ENCODE assay signal across 8 mouse cellular contexts in the genomic region with DNA sequence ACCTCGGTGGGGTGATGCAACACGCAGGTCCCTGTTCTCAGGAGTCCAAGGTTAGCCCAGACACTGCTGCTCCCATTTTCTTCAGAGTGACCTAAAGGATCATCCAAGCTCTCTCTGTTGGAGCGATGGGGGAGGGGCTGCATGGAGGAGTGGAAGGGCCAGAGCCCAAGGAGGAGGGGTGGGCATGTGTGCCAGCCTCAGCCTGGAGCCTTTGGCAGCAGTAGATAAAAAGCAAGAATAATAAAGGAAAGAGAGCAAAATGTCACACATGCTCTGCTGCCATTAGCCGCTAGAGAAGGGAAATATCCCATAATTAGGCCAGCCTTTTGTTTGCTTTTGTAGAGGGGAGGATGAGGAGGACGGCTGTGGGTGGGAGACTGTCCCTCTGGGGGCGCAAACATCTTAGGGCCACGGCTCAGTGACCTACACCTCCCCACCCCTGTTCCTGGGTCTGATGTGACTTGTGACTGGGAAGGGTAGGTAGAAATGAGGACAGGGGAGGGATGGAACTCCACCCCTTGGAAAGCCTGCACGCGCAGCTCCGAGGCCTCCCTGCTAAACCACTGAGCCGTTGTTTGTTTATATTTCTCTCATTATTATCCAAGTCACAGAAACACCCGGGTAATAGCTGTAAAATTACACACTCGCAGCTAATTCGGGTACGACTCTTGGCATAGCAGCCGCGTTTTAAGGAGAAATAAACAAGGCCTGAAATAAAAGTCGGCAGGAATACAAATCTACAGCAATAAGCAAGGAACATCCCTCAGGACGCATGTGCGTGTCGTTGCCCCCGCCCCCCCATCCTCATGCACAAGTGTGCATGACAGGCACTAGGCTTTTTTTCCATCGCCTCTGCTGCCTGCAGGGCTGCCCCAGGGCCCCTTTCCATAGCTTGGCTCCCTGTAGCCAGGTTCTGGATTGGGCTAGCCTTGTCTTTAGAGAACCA.
DNase-seq lines count a peak whose midpoint lies in the region; ATAC-seq and TF ChIP-seq lines count a peak whose summit lies in the region.
"Had no signal": no experiment of that assay in that cellular context is flagged by ENCODE, and none has a peak within 500 bp of the region (broad histone marks: within the 10 kb centered on the region; RNA-seq: fewer than 3 reads in every experiment).

No protein-coding gene starts in this region.

- no peak for TF ChIP-seq POLR2A in olfactory bulb, adult 2 months (IDR thresholded peaks at IDR 0.05; ENCODE audit: insufficient read depth, low read depth, low read length)

- H3K9me3 ChIP-seq in lung, embryonic 14.5 days (ENCODE audit: low read depth, low read length), result no peaks in the 10 kb centered on the region
- no peaks in the 10 kb centered on the region for H3K9me3 ChIP-seq in forebrain, embryonic 14.5 days (replicated peaks; ENCODE audit: control insufficient read depth, low read length)
- H3K9me3 ChIP-seq in intestine, embryonic 15.5 days, result no peaks in the 10 kb centered on the region
- H3K9me3 ChIP-seq: heart, embryonic 13.5 days had no signal

- ATAC-seq in lung, embryonic 14.5 days (ENCODE audit: insufficient read depth), result peak; percentile 56; the same call in 1 of the 2 replicates
- ATAC-seq in forebrain, embryonic 14.5 days, result peak; percentile 68
- ATAC-seq in intestine, embryonic 15.5 days, result peak; percentile 47; the same call in 1 of the 2 replicates

- peak overlapping the region; percentile 29; the same call in 1 of the 2 replicates for H3K9ac ChIP-seq in lung, embryonic 14.5 days
- 0 out of 2 replicates have a peak overlapping the region, but pooled peaks have one; percentile 13 for H3K9ac ChIP-seq in forebrain, embryonic 14.5 days (ENCODE audit: low read length)
- H3K9ac ChIP-seq in intestine, embryonic 15.5 days, result no peak overlapping the region
- H3K9ac ChIP-seq: heart, embryonic 13.5 days had no signal

- 26% methylated on average over 23 of the region's 23 CpGs for WGBS in lung, embryonic 14.5 days
- WGBS in forebrain, embryonic 14.5 days, result 43% methylated on average over 23 of the region's 23 CpGs
- WGBS in intestine, embryonic 15.5 days, result 32% methylated on average over 23 of the region's 23 CpGs
- WGBS in olfactory bulb, adult 2 months, result 14% methylated on average over 23 of the region's 23 CpGs

- no peaks in the 10 kb centered on the region for H3K36me3 ChIP-seq in lung, embryonic 14.5 days (ENCODE audit: insufficient read depth)
- no peaks in the 10 kb centered on the region for H3K36me3 ChIP-seq in forebrain, embryonic 14.5 days (ENCODE audit: control insufficient read depth, insufficient read depth, low read length)
- no peaks in the 10 kb centered on the region for H3K36me3 ChIP-seq in intestine, embryonic 15.5 days
- H3K36me3 ChIP-seq: heart, embryonic 13.5 days had no signal

- no peaks in the 10 kb centered on the region for H3K27me3 ChIP-seq in lung, embryonic 14.5 days (ENCODE audit: insufficient read depth, low read length)
- no peaks in the 10 kb centered on the region for H3K27me3 ChIP-seq in forebrain, embryonic 14.5 days (replicated peaks; ENCODE audit: control insufficient read depth, insufficient read depth, low read length)
- H3K27me3 ChIP-seq in intestine, embryonic 15.5 days (replicated peaks), result no peaks in the 10 kb centered on the region
- H3K27me3 ChIP-seq: heart, embryonic 13.5 days had no signal

- H3K27ac ChIP-seq in lung, embryonic 14.5 days (ENCODE audit: low read depth), result no peak overlapping the region
- peak overlapping the region; percentile 66; the same call in 1 of the 2 replicates for H3K27ac ChIP-seq in forebrain, embryonic 14.5 days (ENCODE audit: low read depth, low read length)
- H3K27ac ChIP-seq in intestine, embryonic 15.5 days, result no peak overlapping the region
- H3K27ac ChIP-seq in olfactory bulb, adult 2 months (ENCODE audit: insufficient read depth, low read depth, low read length), result peak overlapping the region; percentile 12; the same call in 1 of the 2 replicates
- H3K27ac ChIP-seq: heart, embryonic 13.5 days had no signal

- 0 out of 2 replicates have a peak overlapping the region, but pooled peaks have one; percentile 4 for H3K4me3 ChIP-seq in lung, embryonic 14.5 days (ENCODE audit: low read depth, low read length)
- H3K4me3 ChIP-seq in forebrain, embryonic 14.5 days (ENCODE audit: low read depth, low read length), result no peak overlapping the region
- H3K4me3 ChIP-seq in intestine, embryonic 15.5 days (replicated peaks), result peak overlapping the region; percentile 12; the same call in 1 of the 2 replicates
- no peak overlapping the region for H3K4me3 ChIP-seq in olfactory bulb, adult 2 months (ENCODE audit: insufficient read depth, low read depth, low read length)
- H3K4me3 ChIP-seq: heart, embryonic 13.5 days had no signal

- H3K4me1 ChIP-seq in lung, embryonic 14.5 days (ENCODE audit: insufficient read depth), result peaks cover 5% of the 10 kb centered on the region; the same call in 1 of the 2 replicates
- peaks cover 8% of the 10 kb centered on the region for H3K4me1 ChIP-seq in forebrain, embryonic 14.5 days (ENCODE audit: control insufficient read depth, insufficient read depth, low read length)
- H3K4me1 ChIP-seq in intestine, embryonic 15.5 days (replicated peaks), result 0 out of 2 replicates have a peak, but pooled peaks cover 6% of the 10 kb centered on the region
- peaks cover 14% of the 10 kb centered on the region for H3K4me1 ChIP-seq in olfactory bulb, adult 2 months (ENCODE audit: control insufficient read depth, insufficient read depth, low read length)
- H3K4me1 ChIP-seq: heart, embryonic 13.5 days had no signal

- no peak for TF ChIP-seq CTCF in lung, embryonic 14.5 days (IDR thresholded peaks at IDR 0.05; ENCODE audit: low read depth)
- TF ChIP-seq CTCF in olfactory bulb, adult 2 months (IDR thresholded peaks at IDR 0.05; ENCODE audit: insufficient read depth, low read depth, low read length), result no peak

- peak; percentile 59 for DNase-seq in lung, embryonic 14.5 days
- no peak for DNase-seq in lung, postnatal 36 days
- peak; percentile 69 for DNase-seq in forebrain, embryonic 14.5 days (ENCODE audit: low spot score)
- no peak for DNase-seq in thymus, postnatal 10 days (ENCODE audit: low spot score in 2 of 2)
- DNase-seq in adipocyte (ENCODE audit: low spot score), result no peak

- peak overlapping the region; percentile 56 for H3K4me2 ChIP-seq in lung, embryonic 14.5 days
- H3K4me2 ChIP-seq in forebrain, embryonic 14.5 days (ENCODE audit: low read length), result peak overlapping the region; percentile 29
- peak overlapping the region; percentile 48 for H3K4me2 ChIP-seq in intestine, embryonic 15.5 days (replicated peaks)
- H3K4me2 ChIP-seq: heart, embryonic 13.5 days had no signal

Comparison
In these comparisons a context has a peak if more than half of its experiments do, and no peak if none do; other contexts are left out.
1. DNase-seq: peak in lung, embryonic 14.5 days (single experiment) and forebrain, embryonic 14.5 days (single experiment); none in lung, postnatal 36 days (single experiment), thymus, postnatal 10 days (0 of 2) and adipocyte (single experiment).
2. H3K27ac ChIP-seq: peak in forebrain, embryonic 14.5 days (single experiment) and olfactory bulb, adult 2 months (single experiment); none in lung, embryonic 14.5 days (single experiment) and intestine, embryonic 15.5 days (single experiment).
3. H3K4me3 ChIP-seq: peak in lung, embryonic 14.5 days (single experiment) and intestine, embryonic 15.5 days (single experiment); none in forebrain, embryonic 14.5 days (single experiment) and olfactory bulb, adult 2 months (single experiment).
4. Peak in every context shown above with its lines, with median percentiles within 50 percentile points of each other: ATAC-seq and H3K4me2 ChIP-seq.